ENCODE assay signal across 22 mouse cellular contexts in genomic region chr11:100432002-100432401, GRCm38 (mm10). TPM values are rescaled to one million over a fixed set of nuclear protein-coding genes. Genes with fewer than 3 reads are reported as not detected.
DNase-seq lines count a peak whose midpoint lies in the region; ATAC-seq and TF ChIP-seq lines count a peak whose summit lies in the region.
"Had no signal": no experiment of that assay in that cellular context is flagged by ENCODE, and none has a peak within 500 bp of the region (broad histone marks: within the 10 kb centered on the region; RNA-seq: fewer than 3 reads in every experiment).

No protein-coding gene starts in this region.

- no peak for TF ChIP-seq POLR2A in lung, adult 2 months (IDR thresholded peaks at IDR 0.05; ENCODE audit: borderline replicate concordance, extremely low read depth, low read depth, low read length)

- DNase-seq in lung, postnatal 25 days (ENCODE audit: low spot score): peak; percentile 47
- no peak for DNase-seq in lung, adult 2 months
- DNase-seq in yolk sac, embryonic 10.5 days (ENCODE audit: low spot score): peak; percentile 79
- DNase-seq in urinary bladder, postnatal 4 days (ENCODE audit: low spot score in 2 of 2): no peak
- DNase-seq: adrenal gland, adult 2 months; adrenal gland, postnatal 10 days; adrenal gland, postnatal 25 days; cerebellum, adult 11 months; cerebellum, adult 18-20 months; cerebellum, adult 8-10 months; cerebellum, adult 9-11 months; cerebellum, postnatal 14 days; cerebellum, postnatal 36 days; embryo, embryonic 11 days had no signal

- H3K4me1 ChIP-seq in heart, embryonic 13.5 days: peaks cover 39% of the 10 kb centered on the region
- peaks cover 14% of the 10 kb centered on the region for H3K4me1 ChIP-seq in heart, embryonic 11.5 days (ENCODE audit: control insufficient read depth, insufficient read depth, low read length)
- H3K4me1 ChIP-seq in lung, adult 2 months (ENCODE audit: control insufficient read depth, insufficient read depth, low read length): no peaks in the 10 kb centered on the region
- H3K4me1 ChIP-seq: embryonic facial prominence, embryonic 13.5 days; embryonic facial prominence, embryonic 15.5 days had no signal

- H3K36me3 ChIP-seq in heart, embryonic 13.5 days: peaks cover 67% of the 10 kb centered on the region
- peaks cover 25% of the 10 kb centered on the region for H3K36me3 ChIP-seq in heart, embryonic 11.5 days (ENCODE audit: control insufficient read depth, insufficient read depth, low read length)

- 67% methylated on average over 5 of the region's 5 CpGs for WGBS in heart, embryonic 13.5 days
- WGBS in heart, embryonic 11.5 days (ENCODE audit: insufficient replicate concordance): 72% methylated on average over 5 of the region's 5 CpGs
- 79% methylated on average over 5 of the region's 5 CpGs for WGBS in lung, adult 2 months

- H3K9ac ChIP-seq in heart, embryonic 13.5 days: peak overlapping the region; percentile 24; the same call in 1 of the 2 replicates
- no peak overlapping the region for H3K9ac ChIP-seq in heart, embryonic 11.5 days (ENCODE audit: low read depth, low read length)
- H3K9ac ChIP-seq: embryonic facial prominence, embryonic 13.5 days; embryonic facial prominence, embryonic 15.5 days; forebrain, embryonic 12.5 days had no signal

- no peaks in the 10 kb centered on the region for H3K27me3 ChIP-seq in heart, embryonic 13.5 days (replicated peaks)
- no peaks in the 10 kb centered on the region for H3K27me3 ChIP-seq in heart, embryonic 11.5 days (ENCODE audit: control insufficient read depth, insufficient read depth, low read length)
- H3K27me3 ChIP-seq: embryonic facial prominence, embryonic 13.5 days; embryonic facial prominence, embryonic 15.5 days; forebrain, embryonic 12.5 days had no signal

- H3K4me3 ChIP-seq in heart, embryonic 13.5 days: no peak overlapping the region
- no peak overlapping the region for H3K4me3 ChIP-seq in heart, embryonic 11.5 days (ENCODE audit: low read depth, low read length)
- H3K4me3 ChIP-seq in lung, adult 2 months (replicated peaks; ENCODE audit: extremely low read depth, low read depth, low read length): no peak overlapping the region
- H3K4me3 ChIP-seq: embryonic facial prominence, embryonic 13.5 days; embryonic facial prominence, embryonic 15.5 days; erythroblast, embryonic 14.5 days; forebrain, embryonic 10.5 days; forebrain, embryonic 12.5 days had no signal

- no peak overlapping the region for H3K4me2 ChIP-seq in heart, embryonic 13.5 days
- no peak overlapping the region for H3K4me2 ChIP-seq in heart, embryonic 11.5 days
- H3K4me2 ChIP-seq: embryonic facial prominence, embryonic 13.5 days; embryonic facial prominence, embryonic 15.5 days; forebrain, embryonic 12.5 days had no signal

- TF ChIP-seq CTCF in lung, adult 2 months (IDR thresholded peaks at IDR 0.05; ENCODE audit: insufficient read depth, low read length): no peak

- H3K27ac ChIP-seq in heart, embryonic 13.5 days (replicated peaks): no peak overlapping the region
- no peak overlapping the region for H3K27ac ChIP-seq in heart, embryonic 11.5 days (ENCODE audit: low read depth, low read length)
- H3K27ac ChIP-seq: embryonic facial prominence, embryonic 13.5 days; embryonic facial prominence, embryonic 15.5 days; forebrain, embryonic 10.5 days; forebrain, embryonic 12.5 days had no signal

- no peaks in the 10 kb centered on the region for H3K9me3 ChIP-seq in heart, embryonic 13.5 days
- no peaks in the 10 kb centered on the region for H3K9me3 ChIP-seq in heart, embryonic 11.5 days (replicated peaks; ENCODE audit: control insufficient read depth, low read length)
- H3K9me3 ChIP-seq: embryonic facial prominence, embryonic 13.5 days; embryonic facial prominence, embryonic 15.5 days; forebrain, embryonic 10.5 days; forebrain, embryonic 12.5 days had no signal

- no peak for ATAC-seq in heart, embryonic 13.5 days (ENCODE audit: extremely low read depth, insufficient number of reproducible peaks, low FRiP score, low TSS enrichment)
- no peak for ATAC-seq in heart, embryonic 11.5 days (replicated peaks; ENCODE audit: insufficient number of reproducible peaks, low FRiP score, low TSS enrichment)
- ATAC-seq: forebrain, embryonic 14.5 days had no signal

RNA-seq across cellular contexts. Expression of gene Nt5c3b, which starts 9.6 kb away (rescaled TPM):
- polyA plus RNA-seq in heart, embryonic 13.5 days (2015; fragmentation: Nextera tagmentation; extraction: Ambion mirVana): 104 and 110 TPM in 2 replicates
- 98.8 and 111 TPM in 2 replicates for polyA plus RNA-seq in heart, embryonic 11.5 days (2014; fragmentation: Nextera tagmentation; extraction: Ambion mirVana)
- 21.7 and 31.5 TPM in 2 replicates for polyA plus RNA-seq in lung, adult 2 months (2012; rRNA removed)

RNA-seq across cellular contexts. Expression of gene Klhl10, which starts 9.7 kb away (rescaled TPM):
- 0.33 and 0.60 TPM in 2 replicates for polyA plus RNA-seq in heart, embryonic 13.5 days (2015; fragmentation: Nextera tagmentation; extraction: Ambion mirVana)
- 0.28 and 0.83 TPM in 2 replicates for polyA plus RNA-seq in heart, embryonic 11.5 days (2014; fragmentation: Nextera tagmentation; extraction: Ambion mirVana)
- polyA plus RNA-seq in lung, adult 2 months (2012; rRNA removed): 0.22 and 0.49 TPM in 2 replicates
- polyA plus RNA-seq: erythroblast, embryonic 14.5 days had no signal

RNA-seq across cellular contexts. Expression of gene Fkbp10, which starts 16.5 kb away (rescaled TPM):
- 112 and 119 TPM in 2 replicates for polyA plus RNA-seq in heart, embryonic 13.5 days (2015; fragmentation: Nextera tagmentation; extraction: Ambion mirVana)
- 89.3 and 107 TPM in 2 replicates for polyA plus RNA-seq in heart, embryonic 11.5 days (2014; fragmentation: Nextera tagmentation; extraction: Ambion mirVana)
- 41.5 and 42.5 TPM in 2 replicates for polyA plus RNA-seq in lung, adult 2 months (2012; rRNA removed)

RNA-seq across cellular contexts. Expression of gene P3h4, which starts 17.4 kb away (rescaled TPM):
- 62.9 and 63.5 TPM in 2 replicates for polyA plus RNA-seq in heart, embryonic 13.5 days (2015; fragmentation: Nextera tagmentation; extraction: Ambion mirVana)
- polyA plus RNA-seq in heart, embryonic 11.5 days (2014; fragmentation: Nextera tagmentation; extraction: Ambion mirVana): 67.2 and 70.6 TPM in 2 replicates
- 40.6 and 53.9 TPM in 2 replicates for polyA plus RNA-seq in lung, adult 2 months (2012; rRNA removed)
- polyA plus RNA-seq: erythroblast, embryonic 14.5 days had no signal

RNA-seq across cellular contexts. Expression of gene Jup, which starts 34.4 kb away (rescaled TPM):
- 107 and 111 TPM in 2 replicates for polyA plus RNA-seq in heart, embryonic 13.5 days (2015; fragmentation: Nextera tagmentation; extraction: Ambion mirVana)
- 72.2 and 80.6 TPM in 2 replicates for polyA plus RNA-seq in heart, embryonic 11.5 days (2014; fragmentation: Nextera tagmentation; extraction: Ambion mirVana)
- polyA plus RNA-seq in lung, adult 2 months (2012; rRNA removed): 631 and 728 TPM in 2 replicates

Comparison
In these comparisons a context has a peak if more than half of its experiments do, and no peak if none do; other contexts are left out.
1. DNase-seq: peak in lung, postnatal 25 days (single experiment) and yolk sac, embryonic 10.5 days (single experiment); none in lung, adult 2 months (single experiment) and urinary bladder, postnatal 4 days (0 of 2).